Mouse (Mus musculus): Measurements from ENCODE around the gene Ctns. TPM values are rescaled to one million over a fixed set of nuclear protein-coding genes. Genes with fewer than 3 reads are reported as not detected.

Ctns gene
- polyA plus RNA-seq, 1 experiment, result 1.8 TPM

- TF ChIP-seq GATA1 (IDR thresholded peaks at IDR 0.05; ENCODE audit: low read length), result no peak
These were observed 29.6 kb downstream of the Ctns start for GRCm38 (mm10) chr11:73169231-73169630.

- TF ChIP-seq GATA1 (IDR thresholded peaks at IDR 0.05; ENCODE audit: low read length), result no peak
These were observed 30.3 kb downstream of the Ctns start for GRCm38 (mm10) chr11:73168576-73168975.

- no peak for TF ChIP-seq GATA1 (IDR thresholded peaks at IDR 0.05; ENCODE audit: low read length)
These were observed 30.8 kb downstream of the Ctns start for GRCm38 (mm10) chr11:73168071-73168470.

- TF ChIP-seq GATA1 (IDR thresholded peaks at IDR 0.05; ENCODE audit: low read length), result no peak
These were observed 36.6 kb downstream of the Ctns start for GRCm38 (mm10) chr11:73162284-73162683.

GRCm38 (mm10) chr11:73161616-73162015 lies 37.2 kb downstream of the Ctns start:
- no peak for TF ChIP-seq GATA1 (IDR thresholded peaks at IDR 0.05; ENCODE audit: low read length)

GRCm38 (mm10) chr11:73160811-73161200 lies 38.0 kb downstream of the Ctns start:
- no peak for TF ChIP-seq GATA1 (IDR thresholded peaks at IDR 0.05; ENCODE audit: low read length)

GRCm38 (mm10) chr11:73159957-73160810 lies 38.7 kb downstream of the Ctns start, which contains the start of gene P2rx5:
Gene P2rx5, plus strand, starts transcription at chr11:73160421.
- TF ChIP-seq GATA1 (IDR thresholded peaks at IDR 0.05; ENCODE audit: low read length), result no peak

- TF ChIP-seq GATA1 (IDR thresholded peaks at IDR 0.05; ENCODE audit: low read length), result no peak
These were observed 43.8 kb downstream of the Ctns start for GRCm38 (mm10) chr11:73155071-73155470.

GRCm38 (mm10) chr11:73148209-73148608 lies 50.6 kb downstream of the Ctns start:
- TF ChIP-seq GATA1 (IDR thresholded peaks at IDR 0.05; ENCODE audit: low read length), result no peak

- TF ChIP-seq GATA1 (IDR thresholded peaks at IDR 0.05; ENCODE audit: low read length), result no peak
These were observed 51.9 kb downstream of the Ctns start for GRCm38 (mm10) chr11:73146975-73147365.

GRCm38 (mm10) chr11:73146026-73146974 lies 52.5 kb downstream of the Ctns start:
- TF ChIP-seq GATA1 (IDR thresholded peaks at IDR 0.05; ENCODE audit: low read length), result no peak

GRCm38 (mm10) chr11:73144261-73144681 lies 54.6 kb downstream of the Ctns start:
- no peak for TF ChIP-seq GATA1 (IDR thresholded peaks at IDR 0.05; ENCODE audit: low read length)

GRCm38 (mm10) chr11:73137591-73138501 lies 61.0 kb downstream of the Ctns start, which contains the start of gene Haspin:
Gene Haspin, minus strand, starts transcription at chr11:73138294.
- no peak for TF ChIP-seq GATA1 (IDR thresholded peaks at IDR 0.05; ENCODE audit: low read length)

- no peak for TF ChIP-seq GATA1 (IDR thresholded peaks at IDR 0.05; ENCODE audit: low read length)
These were observed 61.7 kb downstream of the Ctns start for GRCm38 (mm10) chr11:73137116-73137515.

GRCm38 (mm10) chr11:73136587-73136986 lies 62.3 kb downstream of the Ctns start:
- TF ChIP-seq GATA1 (IDR thresholded peaks at IDR 0.05; ENCODE audit: low read length), result no peak

Measured in G1E-ER4 (cell line).